Mouse (Mus musculus) hindbrain, embryonic 11.5 days (tissue): ENCODE results near the gene Ift22. TPM values are rescaled to one million over a fixed set of nuclear protein-coding genes. Genes with fewer than 3 reads are reported as not detected.

Experiments
- ATAC-seq: fragments of 200-750 bp; cut with Nextera tagmentation; 2 replicates; pipeline ENCODE4 v1.8.0; 2017; ENCODE audit warnings: mild to moderate bottlenecking, moderate TSS enrichment, moderate library complexity; ENCODE audit not compliant: low FRiP score
- DNase-seq: peaks from one replicate; pipeline ENCODE4 v3.0.0-alpha.2; 2015; ENCODE audit warnings: low spot score
- H3K27ac ChIP-seq: fragments of 300-500 bp; sonication (generic); 2 replicates; pipeline ENCODE4 v1.5.1; 2014; ENCODE audit warnings: mild to moderate bottlenecking, low read depth, low read length
- H3K27me3 ChIP-seq: fragments of 300-500 bp; sonication (generic); 2 replicates; pipeline ENCODE4 v1.6.1; 2014; ENCODE audit warnings: mild to moderate bottlenecking, low read length, moderate library complexity, mixed read lengths; ENCODE audit not compliant: control insufficient read depth, insufficient read depth
- H3K36me3 ChIP-seq: fragments of 300-500 bp; sonication (generic); 2 replicates; pipeline ENCODE4 v1.6.1; 2014; ENCODE audit warnings: mild to moderate bottlenecking, low read length, moderate library complexity, mixed read lengths; ENCODE audit not compliant: control insufficient read depth, insufficient read depth
- H3K4me1 ChIP-seq: fragments of 300-500 bp; sonication (generic); replicated peaks from 2 replicates; pipeline ENCODE4 v1.6.1; 2014; ENCODE audit warnings: low read length, mixed read lengths; ENCODE audit not compliant: control insufficient read depth, insufficient read depth
- H3K4me2 ChIP-seq: fragments of 300-500 bp; sonication (generic); replicated peaks from 2 replicates; pipeline ENCODE4 v1.6.1; 2014; ENCODE audit warnings: mild to moderate bottlenecking, low read depth, low read length
- H3K4me3 ChIP-seq: fragments of 300-500 bp; sonication (generic); 2 replicates; pipeline ENCODE4 v1.5.1; 2014; ENCODE audit warnings: low read depth, low read length
- H3K9ac ChIP-seq: fragments of 300-500 bp; sonication (generic); 2 replicates; pipeline ENCODE4 v1.6.1; 2014; ENCODE audit warnings: low read depth, low read length
- H3K9me3 ChIP-seq: fragments of 300-500 bp; sonication (generic); 2 replicates; pipeline ENCODE4 v1.6.1; 2016; ENCODE audit warnings: low read length; ENCODE audit not compliant: control insufficient read depth
- WGBS: fragments of 180-500 bp; shearing (Covaris S2); extraction: QIAGEN DNeasy Blood & Tissue Kit; methylation state at CpG from one replicate; pipeline ENCODE4 v1.1.7; 2014; 5-methylcytosine and 5-hydroxymethylcytosine counted together
- polyA plus RNA-seq: library from polyadenylated mRNA; unstranded; fragments of >200 nt; fragmentation: Nextera tagmentation; extraction: Ambion mirVana; gene quantifications from 2 replicates; pipeline ENCODE4 v1.2.1, GENCODE M21; 2014

Gene Ift22
- polyA plus RNA-seq, 1 experiment from 2014 or later = 119 TPM

- H3K4me2 ChIP-seq = no peak overlapping the region
- no peak overlapping the region for H3K9ac ChIP-seq
- ATAC-seq (no peak), DNase-seq (no peak)
- WGBS = 93% methylated on average over 6 of the region's 6 CpGs
- H3K9me3 ChIP-seq = no peaks in the 10 kb centered on the region
- H3K27ac ChIP-seq = no peak overlapping the region
- H3K4me1 ChIP-seq = peaks cover 7% of the 10 kb centered on the region
- no peak overlapping the region for H3K4me3 ChIP-seq
- no peaks in the 10 kb centered on the region for H3K27me3 ChIP-seq
- 0 out of 2 replicates have a peak, but pooled peaks cover 2% of the 10 kb centered on the region for H3K36me3 ChIP-seq
These were observed 52.1 kb downstream of the Ift22 start for GRCm38 (mm10) chr5:136960053-136960452.

GRCm38 (mm10) chr5:136961334-136961982, 53.5 kb downstream of the Ift22 start:
- Histone ChIP-seq H3K4me1 (peaks cover 7% of the 10 kb centered on the region), H3K27me3 (no peaks in the 10 kb centered on the region), H3K4me2 (peak overlapping the region; percentile 79), H3K36me3 (peaks cover 5% of the 10 kb centered on the region; the same call in 1 of the 2 replicates), H3K9me3 (no peaks in the 10 kb centered on the region), H3K9ac (peak overlapping the region; percentile 90), H3K27ac (peak overlapping the region; percentile 74), H3K4me3 (peak overlapping the region; percentile 73)
- DNase-seq = no peak
- ATAC-seq = peak; percentile 58
- 22% methylated on average over 5 of the region's 5 CpGs for WGBS

- H3K27ac ChIP-seq = peak overlapping the region; percentile 74
- ATAC-seq (peak; percentile 94), DNase-seq (peak; percentile 92)
- WGBS = 0% methylated on average over 19 of the region's 20 CpGs
- H3K4me3 ChIP-seq = peak overlapping the region; percentile 73
- H3K4me1 ChIP-seq = peaks cover 7% of the 10 kb centered on the region
- H3K36me3 ChIP-seq = peaks cover 5% of the 10 kb centered on the region; the same call in 1 of the 2 replicates
- peak overlapping the region; percentile 90 for H3K9ac ChIP-seq
- no peaks in the 10 kb centered on the region for H3K27me3 ChIP-seq
- H3K9me3 ChIP-seq = no peaks in the 10 kb centered on the region
- H3K4me2 ChIP-seq = peak overlapping the region; percentile 79
These were observed 54.1 kb downstream of the Ift22 start for GRCm38 (mm10) chr5:136961983-136962461.

- Histone ChIP-seq H3K4me2 (peak overlapping the region; percentile 79), H3K4me3 (peak overlapping the region; percentile 73), H3K27me3 (no peaks in the 10 kb centered on the region), H3K9ac (peak overlapping the region; percentile 90), H3K36me3 (peaks cover 5% of the 10 kb centered on the region; the same call in 1 of the 2 replicates), H3K9me3 (no peaks in the 10 kb centered on the region), H3K4me1 (peaks cover 7% of the 10 kb centered on the region), H3K27ac (peak overlapping the region; percentile 74)
- DNase-seq (peak; percentile 91), ATAC-seq (peak; percentile 78)
- WGBS = under 1% methylated on average over 10 of the region's 10 CpGs
These were observed 54.6 kb downstream of the Ift22 start for GRCm38 (mm10) chr5:136962501-136962900.

- peak overlapping the region; percentile 90 for H3K9ac ChIP-seq
- H3K4me3 ChIP-seq = peak overlapping the region; percentile 73
- peak overlapping the region; percentile 79 for H3K4me2 ChIP-seq
- H3K9me3 ChIP-seq = no peaks in the 10 kb centered on the region
- peaks cover 5% of the 10 kb centered on the region; the same call in 1 of the 2 replicates for H3K36me3 ChIP-seq
- DNase-seq (no peak), ATAC-seq (no peak)
- no peak overlapping the region for H3K27ac ChIP-seq
- 74% methylated on average over 8 of the region's 8 CpGs for WGBS
- H3K27me3 ChIP-seq = no peaks in the 10 kb centered on the region
- peaks cover 7% of the 10 kb centered on the region for H3K4me1 ChIP-seq
These were observed 55.1 kb downstream of the Ift22 start for GRCm38 (mm10) chr5:136962966-136963540.

Other genes starting within 250 kb of the Ift22 start
- gene Myl10, start 215.0 kb upstream of the Ift22 start, polyA plus RNA-seq = not detected in 2 replicates
- 30.9 and 35.9 TPM in 2 replicates for gene Col26a1, start 24.9 kb upstream of the Ift22 start, polyA plus RNA-seq
- 340 and 348 TPM in 2 replicates for gene Fis1, start 45.1 kb downstream of the Ift22 start, polyA plus RNA-seq
- gene Cldn15, start 58.5 kb downstream of the Ift22 start, polyA plus RNA-seq = 0.32 TPM in 1 of 2 replicates, not detected in the other
- 26.0 and 32.4 TPM in 2 replicates for gene Plod3, start 78.9 kb downstream of the Ift22 start, polyA plus RNA-seq
- 92.8 and 106 TPM in 2 replicates for gene Znhit1, start 79.9 kb downstream of the Ift22 start, polyA plus RNA-seq
- 0.14 and 1.2 TPM in 2 replicates for gene Vgf, start 118.2 kb downstream of the Ift22 start, polyA plus RNA-seq
- gene Ap1s1, start 138.0 kb downstream of the Ift22 start, polyA plus RNA-seq = 154 and 169 TPM in 2 replicates
- gene Serpine1, start 164.1 kb downstream of the Ift22 start, polyA plus RNA-seq = 0.27 and 0.37 TPM in 2 replicates
- 5.5 and 7.1 TPM in 2 replicates for gene Trim56, start 208.1 kb downstream of the Ift22 start, polyA plus RNA-seq
- gene Muc3, start 241.2 kb downstream of the Ift22 start, polyA plus RNA-seq = not detected in 2 replicates